Mouse (Mus musculus) cortical plate, adult 2 months (tissue): ENCODE measurements around the gene Uqcr10.

Experiments
- CTCF ChIP-seq: fragments of 200-500 bp; IDR thresholded peaks from 2 replicates; pipeline ENCODE4 v1.5.1; 2011; ENCODE audit warnings: mild to moderate bottlenecking, control low read depth, low read length; ENCODE audit not compliant: insufficient read depth; ENCODE audit errors: extremely low read depth
- POLR2A ChIP-seq: fragments of 200-500 bp; IDR thresholded peaks from 2 replicates; pipeline ENCODE4 v1.6.1; 2011; ENCODE audit warnings: mild to moderate bottlenecking, low read length, control low read depth; ENCODE audit not compliant: insufficient read depth; ENCODE audit errors: extremely low read depth

- TF ChIP-seq POLR2A, result no peak
- TF ChIP-seq CTCF, result no peak
These were observed 3.4 kb downstream of the Uqcr10 start for GRCm38 (mm10) chr11:4700726-4701125.
